Mouse (Mus musculus) gastrocnemius, postnatal 4 days (tissue): ENCODE measurements around the gene Mbd3l2. TPM values are rescaled to one million over a fixed set of nuclear protein-coding genes. Genes with fewer than 3 reads are reported as not detected.
"Not testable (repeated sequence)": the region's sequence is repeated elsewhere in the genome, so short reads cannot be mapped to it uniquely, and the experiment has no call there.

Experiments
- DNase-seq, 2 experiments: peaks; one replicate each; pipeline ENCODE4 v3.0.0; 2021 to 2022; ENCODE audit warnings: low spot score in 2 of 2, mixed read lengths in 2 of 2
- long read RNA-seq, 2 experiments: library from polyadenylated mRNA; stranded (forward); transcript quantifications; one replicate each; pipeline ENCODE4 v2.0.0; 2021
- microRNA-seq: library from miRNA; unstranded; fragments of <30 nt; microRNA quantifications from one replicate; pipeline ENCODE4 v1.2.0, GENCODE M21; 2021
- total RNA-seq, 2 experiments: library from RNA; stranded (reverse); gene quantifications; 2 replicates each; pipeline ENCODE4 v1.2.3; 2021

Gene Mbd3l2
- total RNA-seq = not detected
- long read RNA-seq, experiment 1 = 0 reads
- long read RNA-seq, experiment 2 = 0 reads

DNA sequence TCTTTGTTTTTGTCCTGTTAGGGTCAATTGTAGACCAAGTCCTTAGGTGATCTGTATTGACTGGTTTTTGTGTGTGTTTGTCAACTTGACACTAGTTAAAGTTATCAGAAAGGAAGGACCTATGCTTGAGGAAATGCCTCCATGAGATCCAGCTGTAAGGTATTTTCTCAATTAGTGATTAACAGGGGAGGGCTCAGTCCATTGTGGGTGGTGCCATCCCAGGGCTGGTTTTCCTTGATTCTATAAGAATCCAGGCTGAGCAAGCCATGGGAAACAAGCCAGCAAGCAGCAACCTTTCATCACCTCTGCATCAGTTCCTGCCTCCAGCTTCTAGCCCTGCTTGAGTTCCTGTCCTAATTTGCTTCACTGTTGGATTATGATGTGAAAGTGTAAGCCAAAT is at the start of gene Mbd3l2:
Gene Mbd3l2, plus strand, starts transcription at position 301 of the 400 bp plus-strand sequence.
- no peak for DNase-seq

DNA sequence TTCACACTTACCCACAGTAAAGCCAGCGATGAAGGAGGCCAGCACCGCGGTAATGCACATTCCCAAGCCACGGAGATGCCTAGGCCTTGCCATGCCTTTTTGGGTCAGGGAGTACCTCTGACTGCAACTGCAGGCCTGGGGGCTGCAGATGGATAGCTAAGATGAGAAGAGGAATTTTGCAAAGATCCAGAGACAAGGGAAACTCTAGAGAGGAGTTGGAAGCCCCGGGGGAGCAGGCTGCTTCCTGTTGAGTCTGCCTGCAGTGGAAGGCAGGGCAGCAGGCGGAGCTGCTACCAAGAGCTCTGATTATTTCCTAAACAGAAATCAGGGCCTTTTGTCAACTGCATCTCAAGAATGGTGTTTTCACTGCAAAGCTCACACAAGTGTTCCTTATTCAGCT is 44.7 kb upstream of the Mbd3l2 start:
- DNase-seq = peak in 1 of 2 experiments; percentile 17

- no peak for DNase-seq
Measured at GRCm38 (mm10) chr9:18399629-18400028, 30.8 kb upstream of the Mbd3l2 start.

GRCm38 (mm10) chr9:18402895-18403294 is 27.6 kb upstream of the Mbd3l2 start, which contains the start of gene Naalad2:
Naalad2 (minus strand) TSS chr9:18402995.
- DNase-seq = not testable (repeated sequence)

DNA sequence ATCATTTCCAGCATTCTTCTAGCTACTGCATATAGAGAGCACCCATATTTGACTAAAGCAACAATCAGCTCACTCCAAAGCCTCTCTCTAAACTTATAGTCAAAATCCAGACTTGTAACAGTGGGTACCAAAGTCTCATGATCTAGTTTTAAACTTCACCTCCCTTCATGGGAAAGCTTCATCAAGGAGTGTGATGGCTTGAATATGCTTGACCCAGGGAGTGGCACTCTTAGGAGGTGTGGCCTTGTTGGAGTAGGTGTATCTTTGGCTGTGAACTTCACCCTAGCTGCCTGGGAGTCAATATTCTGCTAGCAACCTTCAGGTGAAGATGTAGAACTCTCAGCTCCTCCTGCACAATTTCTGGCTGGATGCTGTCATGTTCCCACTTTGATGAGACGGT is 26.3 kb upstream of the Mbd3l2 start, which contains the start of gene Ubtfl1:
Gene Ubtfl1, plus strand, starts transcription at position 301 of the 400 bp plus-strand sequence.
- DNase-seq = no peak

DNA sequence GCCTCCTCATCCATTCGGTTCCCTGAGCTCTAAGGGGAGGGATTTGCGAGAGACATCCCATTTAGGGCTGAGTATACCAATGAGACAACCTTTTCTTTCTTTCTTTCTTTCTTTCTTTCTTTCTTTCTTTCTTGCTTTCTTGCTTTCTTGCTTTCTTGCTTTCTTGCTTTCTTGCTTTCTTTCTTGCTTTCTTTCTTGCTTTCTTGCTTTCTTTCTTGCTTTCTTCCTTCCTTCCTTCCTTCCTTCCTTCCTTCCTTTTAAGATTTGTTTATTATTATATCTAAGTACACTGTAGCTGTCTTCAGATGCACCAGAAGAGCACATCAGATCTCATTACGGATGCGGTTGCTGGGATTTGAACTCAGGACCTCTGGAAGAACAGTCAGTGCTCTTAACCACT is 18.1 kb upstream of the Mbd3l2 start:
- not testable (repeated sequence) for DNase-seq

- DNase-seq = no peak
Measured at GRCm38 (mm10) chr9:18431687-18432086, 1.2 kb downstream of the Mbd3l2 start.

- DNase-seq = no peak
Measured at GRCm38 (mm10) chr9:18456520-18456919, 26.1 kb downstream of the Mbd3l2 start.

DNA sequence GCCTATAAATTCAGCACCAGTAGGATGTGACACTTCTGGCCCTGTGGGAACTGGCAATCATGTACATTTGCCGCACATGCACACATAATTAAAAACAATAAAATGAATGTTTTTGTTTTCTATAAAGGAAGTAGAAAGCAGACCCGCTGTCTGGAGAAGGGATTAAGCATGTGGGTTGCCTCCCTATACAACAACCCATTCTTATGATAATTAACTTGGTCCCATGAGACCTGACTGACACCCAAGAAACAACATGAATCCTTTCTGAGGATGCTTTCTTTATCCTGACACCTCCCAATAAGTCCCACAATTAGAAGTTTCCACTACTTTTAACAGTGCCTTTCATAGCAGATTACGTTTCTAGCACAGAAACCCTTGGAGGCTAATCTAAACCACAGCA is 36.9 kb downstream of the Mbd3l2 start:
- DNase-seq = no peak

DNA sequence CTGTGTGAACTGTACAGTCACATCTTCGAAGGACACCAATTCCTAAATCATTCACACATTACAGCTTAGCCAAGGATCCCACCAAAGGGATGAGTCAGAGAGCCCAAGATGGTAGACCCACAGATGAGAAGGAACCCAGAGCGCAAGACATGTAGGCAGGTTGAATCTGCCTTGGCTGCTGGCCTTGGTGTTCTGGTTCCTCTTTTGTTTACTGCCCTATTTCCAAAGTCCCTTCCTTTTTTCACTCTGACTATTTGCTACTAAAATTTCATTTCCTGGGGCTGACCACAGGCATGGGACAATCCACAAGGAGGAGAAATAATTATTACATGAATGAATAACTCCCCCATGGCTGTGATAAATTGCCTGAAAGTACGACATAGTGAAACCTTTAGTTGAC is 37.6 kb downstream of the Mbd3l2 start:
- no peak for DNase-seq

DNA sequence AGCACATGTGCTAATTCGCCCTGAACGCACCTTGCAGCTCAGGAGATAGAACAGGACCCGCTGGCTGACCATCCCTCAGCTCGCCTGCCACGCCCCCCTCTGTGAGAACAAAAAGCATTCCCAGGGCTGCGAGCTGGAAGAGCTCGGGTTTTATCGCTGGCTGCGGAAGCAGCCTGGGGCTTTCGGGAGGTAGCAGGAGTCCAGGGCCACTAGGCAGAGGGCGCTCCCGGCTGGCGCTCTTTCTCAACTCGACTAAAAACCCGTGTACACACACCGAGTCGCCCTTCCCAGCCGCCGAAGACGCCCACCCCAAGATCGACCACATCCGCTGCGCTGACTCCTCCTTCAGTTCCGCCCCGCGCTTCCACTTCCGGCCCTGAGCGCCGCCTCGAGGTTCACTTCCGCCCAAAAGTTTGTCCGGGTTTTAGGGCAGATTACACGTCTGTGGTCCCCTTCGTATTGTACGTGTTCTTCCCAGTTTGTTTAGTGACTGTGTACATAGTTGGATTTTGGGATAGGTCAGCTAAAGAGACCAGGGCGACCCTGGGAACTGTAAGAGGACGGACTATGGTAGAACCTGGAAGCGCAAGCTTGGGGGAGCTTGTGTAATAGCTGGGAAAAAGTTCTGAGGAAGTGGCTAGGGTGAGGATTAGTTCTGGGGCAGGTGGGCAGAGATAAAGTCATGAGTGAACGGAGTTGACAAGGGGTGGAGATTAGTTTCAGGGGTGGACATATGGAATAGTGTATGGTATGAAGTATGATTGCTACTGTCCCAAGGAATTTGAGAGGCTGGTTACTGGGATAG is 43.1 kb downstream of the Mbd3l2 start:
- peak; percentile 27 to 69 for DNase-seq

DNA sequence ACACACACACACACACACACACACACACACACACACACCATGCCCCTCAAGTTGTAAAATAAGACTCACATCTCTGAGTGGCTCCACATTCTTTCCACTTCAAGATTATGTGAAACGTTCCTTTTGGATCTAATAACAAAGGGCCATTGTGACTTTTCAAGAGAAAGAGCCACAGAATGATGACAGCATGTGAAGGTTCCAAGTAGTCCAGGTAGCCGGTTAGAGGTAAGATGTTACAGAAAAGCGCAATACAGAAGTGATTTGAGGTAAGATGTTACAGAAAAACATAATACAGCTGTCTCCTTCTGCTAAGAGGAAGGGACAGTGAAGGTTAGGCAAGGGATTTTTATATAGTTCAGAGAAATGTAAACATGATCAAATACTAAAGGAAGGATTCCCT is 47.7 kb downstream of the Mbd3l2 start, which contains the start of the genes Zfp558 and Mbd3l1:
Gene Zfp558, minus strand, starts transcription at position 101 of the 400 bp plus-strand sequence.
Gene Mbd3l1, plus strand, starts transcription at position 192 of the 400 bp plus-strand sequence.
- no peak for DNase-seq

Small RNA genes lying within 50 kb of the gene (microRNA-seq; reads per million reads assigned to microRNA genes)
- gene Gm22854 = not detected

Other genes starting within 250 kb of the Mbd3l2 start
- 10 to 100 TPM; 44.0 to 51.0 TPM for gene Chordc1, start 138.5 kb upstream of the Mbd3l2 start, total RNA-seq
- gene Naalad2, start 27.7 kb upstream of the Mbd3l2 start, total RNA-seq = 10 to 100 TPM in 1 of 2 experiments, 1 to 10 TPM in 1; 9.5 to 10.1 TPM
- not detected for gene Ubtfl1, start 26.2 kb upstream of the Mbd3l2 start, total RNA-seq
- gene Zfp558, start 47.6 kb downstream of the Mbd3l2 start, total RNA-seq = 1 to 10 TPM; 2.0 to 2.2 TPM
- not detected for gene Mbd3l1, start 47.7 kb downstream of the Mbd3l2 start, total RNA-seq
- under 1 TPM; 0.02 to 0.16 TPM for gene Muc16, start 243.9 kb downstream of the Mbd3l2 start, total RNA-seq